Mouse (Mus musculus): ENCODE results near the gene Fam69b. TPM values are rescaled to one million over a fixed set of nuclear protein-coding genes. Genes with fewer than 3 reads are reported as not detected.
"Not testable (repeated sequence)": the region's sequence is repeated elsewhere in the genome, so short reads cannot be mapped to it uniquely, and the experiment has no call there.

Gene Fam69b
- polyA plus RNA-seq, 1 experiment: 12.2 TPM

GRCm38 (mm10) chr2:26661143-26661752, 33.0 kb downstream of the Fam69b start:
- H3K4me3 ChIP-seq (ENCODE audit: insufficient read depth, low read depth, low read length): no peak overlapping the region
- H3K27ac ChIP-seq (ENCODE audit: insufficient read depth, low read depth, low read length): no peak overlapping the region
- H3K4me1 ChIP-seq (ENCODE audit: control insufficient read depth, insufficient read depth, low read length): no peaks in the 10 kb centered on the region
- TF ChIP-seq CTCF (conservative IDR thresholded peaks at IDR 0.05; ENCODE audit: insufficient read depth, insufficient read length, low read depth, low read length) (no peak), POLR2A (IDR thresholded peaks at IDR 0.05; ENCODE audit: low read depth, low read length) (no peak)
- 2% methylated on average over 20 of the region's 20 CpGs for WGBS
- H3K36me3 ChIP-seq (ENCODE audit: control insufficient read depth, insufficient read depth, low read length): no peaks in the 10 kb centered on the region
- no peak for DNase-seq
- H3K27me3 ChIP-seq (replicated peaks; ENCODE audit: control insufficient read depth, insufficient read depth, low read length): no peaks in the 10 kb centered on the region; the same call in 1 of the 2 replicates

GRCm38 (mm10) chr2:26661768-26662508, 33.7 kb downstream of the Fam69b start:
- WGBS: 43% methylated on average over 29 of the region's 29 CpGs
- no peak for TF ChIP-seq CTCF (conservative IDR thresholded peaks at IDR 0.05; ENCODE audit: insufficient read depth, insufficient read length, low read depth, low read length)
- TF ChIP-seq POLR2A (IDR thresholded peaks at IDR 0.05; ENCODE audit: low read depth, low read length): no peak
- Histone ChIP-seq H3K27ac (ENCODE audit: insufficient read depth, low read depth, low read length) (no peak overlapping the region), H3K4me1 (ENCODE audit: control insufficient read depth, insufficient read depth, low read length) (no peaks in the 10 kb centered on the region), H3K4me3 (ENCODE audit: insufficient read depth, low read depth, low read length) (no peak overlapping the region), H3K27me3 (replicated peaks; ENCODE audit: control insufficient read depth, insufficient read depth, low read length) (no peaks in the 10 kb centered on the region; the same call in 1 of the 2 replicates), H3K36me3 (ENCODE audit: control insufficient read depth, insufficient read depth, low read length) (no peaks in the 10 kb centered on the region)
- no peak for DNase-seq

DNA sequence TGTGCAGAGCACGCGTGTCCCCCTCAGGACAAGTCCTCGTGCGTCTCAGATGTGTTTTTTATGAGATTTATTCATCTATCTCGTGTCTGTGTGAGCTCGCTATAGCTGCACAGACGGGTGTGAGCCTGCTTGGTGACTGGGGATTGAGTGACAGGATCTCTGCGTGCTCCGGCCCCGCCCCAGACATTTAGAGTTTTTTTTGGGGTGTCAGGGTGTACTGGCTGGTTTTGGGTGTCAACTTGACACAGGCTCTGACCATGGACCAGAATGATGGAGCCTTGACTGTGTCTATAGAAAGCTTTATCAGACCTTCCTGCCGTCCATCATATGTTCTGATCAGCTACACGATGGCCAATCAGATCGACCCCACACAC, 34.2 kb downstream of the Fam69b start:
- H3K27ac ChIP-seq (ENCODE audit: insufficient read depth, low read depth, low read length): no peak overlapping the region
- no peak overlapping the region for H3K4me3 ChIP-seq (ENCODE audit: insufficient read depth, low read depth, low read length)
- no peak for DNase-seq
- 72% methylated on average over 13 of the region's 13 CpGs for WGBS
- H3K4me1 ChIP-seq (ENCODE audit: control insufficient read depth, insufficient read depth, low read length): no peaks in the 10 kb centered on the region
- no peak for TF ChIP-seq POLR2A (IDR thresholded peaks at IDR 0.05; ENCODE audit: low read depth, low read length)
- no peak for TF ChIP-seq CTCF (conservative IDR thresholded peaks at IDR 0.05; ENCODE audit: insufficient read depth, insufficient read length, low read depth, low read length)
- no peaks in the 10 kb centered on the region; the same call in 1 of the 2 replicates for H3K27me3 ChIP-seq (replicated peaks; ENCODE audit: control insufficient read depth, insufficient read depth, low read length)
- H3K36me3 ChIP-seq (ENCODE audit: control insufficient read depth, insufficient read depth, low read length): no peaks in the 10 kb centered on the region

DNA sequence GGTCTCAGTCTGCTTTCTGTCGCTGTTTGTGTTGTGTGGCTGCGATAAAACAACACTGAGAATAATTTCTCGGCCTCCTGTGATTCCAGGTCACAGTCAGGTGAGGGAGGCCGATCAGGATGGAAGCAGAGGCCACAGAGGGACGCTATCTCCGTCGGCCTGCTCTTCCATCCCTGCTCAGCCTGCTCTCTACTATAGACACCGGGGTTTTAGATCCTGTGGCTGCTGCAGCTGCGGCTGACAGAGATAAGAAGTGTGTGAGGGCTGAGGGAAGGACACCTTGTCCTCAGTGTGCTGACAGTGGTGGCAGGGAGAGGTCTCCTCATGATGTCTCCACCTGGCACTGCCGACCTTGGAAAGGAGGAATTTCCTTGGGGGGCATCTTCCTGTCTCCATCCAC, 34.9 kb downstream of the Fam69b start:
- DNase-seq: no peak
- WGBS: 80% methylated on average over 10 of the region's 10 CpGs
- Histone ChIP-seq H3K27ac (ENCODE audit: insufficient read depth, low read depth, low read length) (no peak overlapping the region), H3K36me3 (ENCODE audit: control insufficient read depth, insufficient read depth, low read length) (no peaks in the 10 kb centered on the region), H3K4me1 (ENCODE audit: control insufficient read depth, insufficient read depth, low read length) (no peaks in the 10 kb centered on the region), H3K4me3 (ENCODE audit: insufficient read depth, low read depth, low read length) (no peak overlapping the region), H3K27me3 (replicated peaks; ENCODE audit: control insufficient read depth, insufficient read depth, low read length) (no peaks in the 10 kb centered on the region; the same call in 1 of the 2 replicates)
- TF ChIP-seq POLR2A (IDR thresholded peaks at IDR 0.05; ENCODE audit: low read depth, low read length): no peak
- no peak for TF ChIP-seq CTCF (conservative IDR thresholded peaks at IDR 0.05; ENCODE audit: insufficient read depth, insufficient read length, low read depth, low read length)

DNA sequence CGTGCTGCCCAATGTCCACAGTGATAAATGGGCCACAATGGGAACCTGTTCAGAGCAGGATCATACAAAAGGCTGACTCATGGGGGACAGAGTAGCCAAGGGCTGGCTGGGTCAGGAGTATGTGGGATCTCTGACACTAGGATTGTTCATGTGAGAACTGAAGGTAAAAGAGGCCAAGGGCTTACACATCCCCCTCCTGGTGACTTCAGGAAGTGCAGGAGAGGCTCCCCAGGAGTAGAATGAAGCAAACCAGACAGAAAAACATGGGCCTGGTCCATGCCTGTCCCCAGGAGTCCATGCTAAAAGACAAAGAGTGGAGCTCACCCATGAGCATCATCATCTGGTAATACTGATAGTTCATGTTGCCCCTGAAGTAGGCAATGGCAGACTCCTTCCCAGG, 35.3 kb downstream of the Fam69b start:
- H3K27ac ChIP-seq (ENCODE audit: insufficient read depth, low read depth, low read length); H3K36me3 ChIP-seq (ENCODE audit: control insufficient read depth, insufficient read depth, low read length); H3K27me3 ChIP-seq (replicated peaks; ENCODE audit: control insufficient read depth, insufficient read depth, low read length); H3K4me3 ChIP-seq (ENCODE audit: insufficient read depth, low read depth, low read length); H3K4me1 ChIP-seq (ENCODE audit: control insufficient read depth, insufficient read depth, low read length): not testable (repeated sequence)
- TF ChIP-seq CTCF (conservative IDR thresholded peaks at IDR 0.05; ENCODE audit: insufficient read depth, insufficient read length, low read depth, low read length): peak; percentile 53
- DNase-seq: peak; percentile 60
- WGBS: 88% methylated on average over 1 of the region's 1 CpGs

DNA sequence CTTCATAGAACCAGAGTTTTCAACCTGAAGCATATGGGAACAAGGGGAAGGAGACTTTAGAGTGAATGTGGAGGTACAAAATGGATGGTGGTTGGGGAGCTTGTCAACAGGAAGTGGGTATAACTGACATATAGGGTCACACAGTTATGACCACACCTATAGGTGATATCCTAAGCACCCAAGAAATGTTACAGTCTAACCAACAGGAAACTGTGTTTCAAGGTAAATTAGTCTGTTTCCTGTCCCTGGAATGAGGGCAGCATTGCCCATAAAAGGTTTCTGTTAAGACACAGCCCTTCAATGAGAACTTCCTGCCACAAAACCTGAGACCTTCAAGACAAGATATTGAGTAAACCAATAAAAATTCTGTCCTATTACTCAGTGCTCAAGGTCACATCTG, 40.5 kb downstream of the Fam69b start:
- Histone ChIP-seq H3K27ac (ENCODE audit: insufficient read depth, low read depth, low read length) (no peak overlapping the region), H3K4me3 (ENCODE audit: insufficient read depth, low read depth, low read length) (no peak overlapping the region), H3K4me1 (ENCODE audit: control insufficient read depth, insufficient read depth, low read length) (no peaks in the 10 kb centered on the region), H3K27me3 (replicated peaks; ENCODE audit: control insufficient read depth, insufficient read depth, low read length) (no peaks in the 10 kb centered on the region), H3K36me3 (ENCODE audit: control insufficient read depth, insufficient read depth, low read length) (no peaks in the 10 kb centered on the region)
- TF ChIP-seq POLR2A (IDR thresholded peaks at IDR 0.05; ENCODE audit: low read depth, low read length) (no peak), CTCF (conservative IDR thresholded peaks at IDR 0.05; ENCODE audit: insufficient read depth, insufficient read length, low read depth, low read length) (no peak)
- no peak for DNase-seq

- no peaks in the 10 kb centered on the region for H3K27me3 ChIP-seq (replicated peaks; ENCODE audit: control insufficient read depth, insufficient read depth, low read length)
- no peak for DNase-seq
- H3K4me1 ChIP-seq (ENCODE audit: control insufficient read depth, insufficient read depth, low read length): no peaks in the 10 kb centered on the region
- H3K36me3 ChIP-seq (ENCODE audit: control insufficient read depth, insufficient read depth, low read length): no peaks in the 10 kb centered on the region
- H3K27ac ChIP-seq (ENCODE audit: insufficient read depth, low read depth, low read length): no peak within 1 kb of the TSS
- TF ChIP-seq POLR2A (IDR thresholded peaks at IDR 0.05; ENCODE audit: low read depth, low read length): no peak
- no peak for TF ChIP-seq CTCF (conservative IDR thresholded peaks at IDR 0.05; ENCODE audit: insufficient read depth, insufficient read length, low read depth, low read length)
- 95% methylated on average over 3 of the region's 3 CpGs for WGBS
- no peak within 1 kb of the TSS for H3K4me3 ChIP-seq (ENCODE audit: insufficient read depth, low read depth, low read length)
Observed at GRCm38 (mm10) chr2:26671182-26671581, 42.9 kb downstream of the Fam69b start, which contains the start of gene Lcn4. Gene Lcn4 (minus strand): TSS chr2:26671282.

Other genes starting within 250 kb of the Fam69b start
- 21.9 and 25.2 TPM in 2 replicates for gene Snapc4, start 247.8 kb upstream of the Fam69b start, polyA plus RNA-seq (2012; rRNA removed)
- gene Entr1, start 239.1 kb upstream of the Fam69b start, polyA plus RNA-seq (2012; rRNA removed): 102 and 110 TPM in 2 replicates
- gene Pmpca, start 239.1 kb upstream of the Fam69b start, polyA plus RNA-seq (2012; rRNA removed): 50.6 and 54.0 TPM in 2 replicates
- 28.2 and 37.5 TPM in 2 replicates for gene Inpp5e, start 219.3 kb upstream of the Fam69b start, polyA plus RNA-seq (2012; rRNA removed)
- gene Sec16a, start 183.2 kb upstream of the Fam69b start, polyA plus RNA-seq (2012; rRNA removed): 71.1 and 87.5 TPM in 2 replicates
- 16.1 and 17.7 TPM in 2 replicates for gene Notch1, start 111.8 kb upstream of the Fam69b start, polyA plus RNA-seq (2012; rRNA removed)
- 297 and 304 TPM in 2 replicates for gene Egfl7, start 48.4 kb upstream of the Fam69b start, polyA plus RNA-seq (2012; rRNA removed)
- not detected in 2 replicates for gene Gm20532, start 41.8 kb upstream of the Fam69b start, polyA plus RNA-seq (2012; rRNA removed)
- gene Agpat2, start 24.0 kb upstream of the Fam69b start, polyA plus RNA-seq (2012; rRNA removed): 165 and 192 TPM in 2 replicates
- gene Lcn4, start 42.8 kb downstream of the Fam69b start, polyA plus RNA-seq (2012; rRNA removed): 0.34 TPM in 1 of 2 replicates, not detected in the other
- not detected in 2 replicates for gene Abo, start 236.5 kb downstream of the Fam69b start, polyA plus RNA-seq (2012; rRNA removed)

Data from kidney, adult 2 months (tissue).